Mouse (Mus musculus) layer of hippocampus, adult 11-12 months (tissue): ENCODE data around the gene Prdm4.

Experiments
- DNase-seq: peaks from one replicate; pipeline ENCODE4 v3.0.0; 2022; ENCODE audit warnings: low spot score

Gene Prdm4

DNA sequence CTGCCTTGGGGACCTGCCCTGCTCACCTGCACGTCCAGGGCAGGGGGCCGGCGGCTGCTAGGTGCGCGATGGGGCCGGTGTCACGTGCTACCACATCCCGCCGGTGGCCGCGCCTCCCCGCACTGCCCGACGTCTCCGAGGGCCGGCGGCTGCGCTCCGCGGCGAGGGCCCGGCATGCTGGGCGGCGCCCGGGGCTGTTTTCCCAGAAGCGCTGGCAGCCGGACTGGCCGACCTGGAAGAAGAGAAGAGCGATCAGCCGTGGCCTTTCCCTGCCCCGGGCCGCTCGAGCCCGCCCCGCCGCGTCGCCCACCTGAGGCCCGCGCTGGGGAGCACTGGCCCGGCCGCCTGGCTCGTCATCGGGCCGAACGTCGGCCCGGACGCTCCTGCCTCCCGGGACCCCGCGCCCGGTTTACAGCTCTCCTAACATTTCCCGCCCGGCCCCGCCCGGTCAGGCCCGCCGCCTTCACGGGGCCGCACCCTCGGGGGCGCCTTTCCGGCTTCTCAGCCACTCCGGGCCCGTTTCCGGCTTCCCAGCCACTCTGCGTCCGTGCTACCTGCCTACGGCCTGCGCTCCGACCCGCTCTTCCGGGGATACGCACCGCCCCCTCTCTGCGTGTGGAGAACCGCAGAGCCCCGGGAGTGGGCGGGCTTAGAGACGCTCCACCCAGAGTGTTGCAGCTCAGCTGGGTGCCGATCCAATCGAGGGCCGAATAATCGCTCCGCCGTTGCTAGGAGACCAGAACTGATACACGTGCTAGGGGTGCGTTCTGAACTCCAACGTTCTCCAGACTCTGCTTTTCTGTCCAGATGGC lies at the start of gene Prdm4:
Gene Prdm4 (minus strand): TSS at position 645 of the 812 bp plus-strand sequence.
- DNase-seq = peak; percentile 98

DNA sequence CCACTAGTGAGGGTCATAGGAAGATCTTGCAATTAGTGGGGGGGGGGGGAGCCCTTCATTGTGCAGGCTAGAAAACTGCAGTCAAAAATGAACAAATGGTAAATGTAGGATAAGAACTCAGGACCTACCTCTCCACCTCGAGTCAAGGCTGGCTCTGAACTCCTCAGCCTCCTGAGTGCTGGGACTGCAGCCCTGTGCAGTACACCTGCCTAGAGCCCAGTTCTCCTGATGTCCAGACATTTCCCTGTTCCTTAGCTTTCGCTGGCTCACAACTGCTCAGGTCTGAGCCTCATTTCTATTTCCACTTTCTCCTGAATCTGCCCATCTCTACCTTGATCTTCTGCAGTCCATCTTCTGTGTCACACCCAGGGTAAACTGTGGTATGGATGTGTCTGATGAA lies 49.5 kb upstream of the Prdm4 start:
- DNase-seq = no peak

DNA sequence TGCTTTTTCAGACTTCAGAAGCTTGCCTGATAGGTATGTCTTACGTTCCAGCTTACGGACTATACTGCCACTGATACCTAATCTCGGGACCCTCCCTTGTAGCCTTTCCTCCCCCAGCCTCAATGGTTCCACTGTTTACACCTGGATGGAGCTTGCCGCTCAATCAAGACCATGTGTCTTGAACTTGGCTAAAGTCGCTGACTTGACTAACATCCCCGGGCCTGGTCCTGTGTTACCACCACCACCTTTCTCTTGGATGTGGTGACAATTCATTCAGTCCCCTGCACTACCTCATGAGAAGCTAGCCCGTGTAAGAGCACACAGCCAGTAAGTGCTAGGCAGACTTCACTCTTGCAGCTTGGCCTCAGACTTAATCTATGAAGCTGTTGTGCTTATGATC lies 47.4 kb upstream of the Prdm4 start:
- no peak for DNase-seq

DNA sequence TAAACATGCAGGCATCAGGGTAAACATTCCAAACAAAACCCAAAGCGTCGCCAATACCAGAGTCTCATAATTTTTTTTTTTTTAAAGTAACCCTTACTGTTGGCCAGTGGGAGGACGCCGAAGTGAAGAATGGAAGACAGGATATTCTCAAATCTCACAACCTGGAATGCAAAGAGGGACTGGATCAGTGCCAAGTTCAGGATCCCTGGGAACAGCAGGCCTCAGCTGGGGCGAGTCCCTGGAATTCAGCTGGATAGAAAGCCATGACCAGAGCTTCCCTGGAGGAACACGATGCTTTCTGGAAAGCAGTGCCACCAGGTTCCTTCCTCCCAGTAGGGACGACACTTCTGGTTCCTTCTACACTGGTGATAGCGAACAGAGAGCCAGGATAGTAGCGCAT lies 46.0 kb upstream of the Prdm4 start:
- no peak for DNase-seq

DNA sequence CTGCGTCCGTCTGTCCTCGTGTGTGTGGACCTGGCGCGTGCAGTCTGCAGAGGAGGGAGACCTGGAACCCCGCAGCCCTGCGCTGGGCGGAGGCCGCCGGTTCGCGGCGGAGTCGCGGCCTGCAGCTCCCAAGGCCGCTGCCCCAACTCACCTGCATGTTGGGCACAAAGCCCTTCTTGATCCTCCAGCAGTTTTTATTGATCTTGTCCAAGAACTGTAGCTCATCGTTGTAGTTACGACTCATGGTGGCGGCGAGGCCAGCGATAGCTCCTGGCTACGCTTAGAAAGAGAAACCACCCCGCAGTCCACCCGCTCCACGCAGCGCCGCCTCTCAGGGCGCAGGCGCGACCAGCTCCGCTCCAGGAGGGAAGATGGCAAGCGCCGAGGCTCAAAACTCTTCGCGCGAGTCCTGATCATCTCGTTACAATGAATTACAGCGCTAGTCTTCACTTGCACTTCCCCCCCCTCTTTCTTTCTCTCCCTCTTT lies 40.6 kb upstream of the Prdm4 start, which contains the start of gene Rtcb:
Gene Rtcb (minus strand): TSS at position 360 of the 487 bp plus-strand sequence.
- DNase-seq = peak; percentile 95

DNA sequence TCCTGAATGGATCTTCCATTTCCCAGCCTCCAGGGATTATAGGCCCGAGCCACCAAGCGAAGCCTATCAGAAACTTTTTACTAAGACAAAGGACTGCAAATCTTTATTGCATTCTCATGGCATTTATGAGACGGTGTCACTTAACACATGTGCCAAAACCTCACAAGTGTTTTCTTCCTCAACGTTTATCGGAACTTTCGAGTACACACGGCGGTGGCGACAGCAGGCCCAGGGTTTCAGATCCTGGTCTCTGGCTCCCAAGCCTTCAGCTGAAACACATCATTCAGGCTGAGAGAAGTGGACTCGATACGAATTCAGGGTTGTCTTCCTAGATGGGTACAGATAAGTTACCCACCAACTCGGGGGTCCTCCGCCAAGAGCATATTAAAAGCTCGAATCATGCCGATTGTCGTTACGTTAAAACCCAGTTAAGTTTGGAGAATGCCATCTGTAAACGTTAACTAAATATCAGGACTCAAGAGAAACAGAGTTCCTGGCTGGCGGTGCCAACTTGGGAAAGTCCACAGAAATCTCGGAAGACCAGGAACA lies 40.0 kb upstream of the Prdm4 start:
- DNase-seq = no peak

GRCm38 (mm10) chr10:85954429-85954828 lies 37.5 kb upstream of the Prdm4 start:
- no peak for DNase-seq

GRCm38 (mm10) chr10:85953401-85953800 lies 36.5 kb upstream of the Prdm4 start:
- DNase-seq = no peak

DNA sequence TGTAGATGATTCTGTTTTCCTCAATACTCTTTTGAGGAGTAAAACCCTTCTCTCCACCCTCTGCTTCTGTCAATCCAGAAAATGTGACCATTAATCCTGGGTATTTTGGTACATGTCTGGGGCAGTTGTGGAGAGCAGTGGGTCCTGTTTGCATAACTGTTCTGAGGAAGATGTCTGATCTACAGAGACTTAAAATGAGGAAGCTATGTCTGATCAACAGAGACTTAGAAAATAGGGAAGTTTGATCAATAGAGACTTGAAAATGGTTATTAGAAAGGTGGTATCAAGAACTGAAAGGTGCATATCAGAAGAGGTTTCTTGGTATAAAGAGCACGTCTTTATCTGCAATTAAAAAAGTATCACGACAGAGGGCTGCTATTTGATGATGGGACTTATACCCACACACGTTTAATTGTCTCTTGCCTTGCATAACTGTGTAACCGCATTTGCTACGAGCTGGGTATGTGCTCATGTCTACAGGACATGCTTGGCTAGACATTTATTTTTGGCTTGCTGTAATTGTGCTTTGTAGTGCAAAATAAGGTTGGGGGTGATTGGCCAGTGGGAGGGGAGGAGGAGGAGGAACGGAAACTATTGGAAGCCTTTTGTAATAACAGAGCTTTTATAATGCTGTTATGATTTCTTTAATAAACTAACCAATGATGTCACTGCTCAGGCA lies 35.0 kb upstream of the Prdm4 start:
- no peak for DNase-seq

GRCm38 (mm10) chr10:85948483-85949196 lies 31.7 kb upstream of the Prdm4 start:
- DNase-seq = no peak

GRCm38 (mm10) chr10:85936280-85936965 lies 19.5 kb upstream of the Prdm4 start:
- DNase-seq = no peak

DNA sequence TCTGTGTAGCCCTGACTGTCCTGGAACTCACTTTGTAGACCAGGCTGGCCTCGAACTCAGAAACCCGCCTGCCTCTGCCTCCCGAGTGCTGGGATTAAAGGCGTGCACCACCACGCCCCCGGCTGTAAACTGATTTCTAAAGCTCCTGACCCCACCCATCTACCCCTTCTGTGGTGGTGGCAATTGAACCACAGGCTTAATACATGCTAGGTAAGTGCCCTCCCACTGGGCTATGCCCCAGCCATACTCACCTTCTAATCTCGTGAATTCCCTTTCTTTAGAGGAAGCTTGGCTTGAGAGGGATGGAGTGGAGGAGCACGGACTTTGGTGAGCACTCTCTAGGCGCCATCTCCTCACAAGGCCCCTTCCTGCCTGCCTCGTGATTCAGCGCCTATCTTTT lies 13.0 kb upstream of the Prdm4 start:
- DNase-seq = no peak

DNA sequence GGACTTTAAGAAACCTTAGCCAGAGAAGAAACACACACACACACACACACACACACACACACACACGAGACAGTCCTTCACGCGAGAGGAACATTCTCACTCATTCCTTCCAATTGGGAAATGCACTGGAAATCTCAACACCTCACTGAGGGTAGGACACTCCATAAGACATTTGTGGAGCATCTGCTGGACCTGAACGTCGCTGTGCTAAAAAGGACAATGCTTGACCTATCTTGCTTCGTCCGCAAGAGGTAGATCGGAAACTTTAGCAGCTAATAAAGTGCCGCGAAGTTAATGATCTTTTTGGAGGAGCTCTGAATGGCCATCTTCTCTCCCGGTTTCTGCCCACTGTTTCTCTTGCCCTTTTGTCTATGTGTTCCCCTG lies 12.3 kb upstream of the Prdm4 start:
- no peak for DNase-seq

- peak; percentile 65 for DNase-seq
These were observed 11.7 kb upstream of the Prdm4 start for GRCm38 (mm10) chr10:85928499-85929207.

- no peak for DNase-seq
These were observed 10.9 kb upstream of the Prdm4 start, which contains the start of gene Ascl4 for GRCm38 (mm10) chr10:85927676-85928445. TSS of gene Ascl4 (plus strand) at chr10:85927681.

DNA sequence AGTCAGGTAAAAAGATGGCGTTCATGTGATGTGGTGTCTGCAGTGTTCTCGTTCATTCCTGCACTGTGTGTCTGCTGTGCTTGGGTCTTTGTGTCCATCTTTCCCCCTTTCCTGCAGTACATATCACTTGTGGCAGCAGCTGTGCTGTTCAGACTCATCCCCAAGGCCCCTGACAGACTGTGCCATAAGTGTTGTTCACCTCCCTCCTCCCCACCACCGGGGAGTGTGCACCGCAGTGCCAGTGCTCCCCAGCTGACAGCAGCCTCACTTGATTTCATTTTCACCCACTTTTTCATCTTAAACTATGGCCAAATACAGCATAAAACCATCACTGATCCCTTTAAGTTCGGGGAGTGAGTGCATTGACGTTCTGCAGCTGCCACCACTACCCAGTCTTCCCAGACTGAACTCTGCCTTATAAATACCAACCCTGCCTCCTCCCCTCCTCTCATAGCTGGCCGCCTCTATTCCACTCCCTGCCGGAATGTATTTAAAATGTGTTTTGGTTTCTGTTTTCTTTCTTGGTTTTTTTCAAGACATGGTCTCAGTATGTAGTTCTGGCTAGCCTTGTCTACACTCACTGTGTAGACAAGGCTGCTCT lies 37.0 kb downstream of the Prdm4 start:
- no peak for DNase-seq

- DNase-seq = no peak
These were observed 41.1 kb downstream of the Prdm4 start for GRCm38 (mm10) chr10:85875812-85876211.

GRCm38 (mm10) chr10:85873861-85874544 lies 42.9 kb downstream of the Prdm4 start:
- DNase-seq = no peak

DNA sequence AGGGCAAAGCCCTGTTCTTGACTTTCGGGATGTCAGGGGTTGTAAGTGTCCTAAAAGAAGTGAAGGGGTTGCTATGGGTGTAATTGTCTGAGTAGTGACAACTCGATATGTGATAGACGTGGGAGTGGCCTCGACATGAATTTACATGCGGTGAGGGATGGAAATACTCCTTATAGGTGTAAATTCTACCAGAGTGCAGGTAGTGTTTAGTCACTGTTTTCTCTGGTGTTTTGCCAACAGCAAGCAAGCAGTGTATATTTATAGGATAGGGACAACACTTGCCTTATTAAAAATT lies 44.5 kb downstream of the Prdm4 start:
- no peak for DNase-seq
